Mouse (Mus musculus) neural tube, embryonic 15.5 days (tissue): ENCODE measurements at regions not wholly inside any gene's neighbourhood (a gene's known extent, or its start where the extent isn't known, plus 50 kb on each side); places are given as distances from the start of the nearest gene placed in this dataset.
"Not testable (repeated sequence)": the region's sequence is repeated elsewhere in the genome, so short reads cannot be mapped to it uniquely, and the experiment has no call there.

ENCODE experiments used
- ATAC-seq: fragments of 200-750 bp; cut with Nextera tagmentation; 2 replicates; pipeline ENCODE4 v1.8.0; 2017; ENCODE audit warnings: mild to moderate bottlenecking, moderate TSS enrichment, moderate library complexity; ENCODE audit not compliant: low FRiP score
- H3K27ac ChIP-seq: fragments of 300-500 bp; sonication (generic); replicated peaks from 2 replicates; pipeline ENCODE4 v1.5.1; 2015; ENCODE audit warnings: mild to moderate bottlenecking, inconsistent platforms
- H3K27me3 ChIP-seq: fragments of 300-500 bp; sonication (generic); replicated peaks from 2 replicates; pipeline ENCODE4 v1.6.1; 2015; ENCODE audit warnings: inconsistent platforms
- H3K36me3 ChIP-seq: fragments of 300-500 bp; sonication (generic); 2 replicates; pipeline ENCODE4 v1.6.1; 2015; ENCODE audit warnings: inconsistent platforms
- H3K4me1 ChIP-seq: fragments of 300-500 bp; sonication (generic); 2 replicates; pipeline ENCODE4 v1.6.1; 2015; ENCODE audit warnings: inconsistent platforms
- H3K4me2 ChIP-seq: fragments of 300-500 bp; sonication (generic); 2 replicates; pipeline ENCODE4 v1.6.1; 2015; ENCODE audit warnings: inconsistent platforms, mild to moderate bottlenecking, moderate library complexity
- H3K4me3 ChIP-seq: fragments of 300-500 bp; sonication (generic); replicated peaks from 2 replicates; pipeline ENCODE4 v1.5.1; 2015; ENCODE audit warnings: mild to moderate bottlenecking, inconsistent platforms
- H3K9ac ChIP-seq: fragments of 300-500 bp; sonication (generic); replicated peaks from 2 replicates; pipeline ENCODE4 v1.6.1; 2015; ENCODE audit warnings: mild to moderate bottlenecking, inconsistent platforms
- H3K9me3 ChIP-seq: fragments of 300-500 bp; sonication (generic); replicated peaks from 2 replicates; pipeline ENCODE4 v1.6.1; 2016; ENCODE audit warnings: inconsistent platforms
- WGBS: fragments of 180-500 bp; shearing (Covaris S2); methylation state at CpG from one replicate; pipeline ENCODE4 v1.1.7; 2015; ENCODE audit warnings: mixed read lengths; 5-methylcytosine and 5-hydroxymethylcytosine counted together

DNA sequence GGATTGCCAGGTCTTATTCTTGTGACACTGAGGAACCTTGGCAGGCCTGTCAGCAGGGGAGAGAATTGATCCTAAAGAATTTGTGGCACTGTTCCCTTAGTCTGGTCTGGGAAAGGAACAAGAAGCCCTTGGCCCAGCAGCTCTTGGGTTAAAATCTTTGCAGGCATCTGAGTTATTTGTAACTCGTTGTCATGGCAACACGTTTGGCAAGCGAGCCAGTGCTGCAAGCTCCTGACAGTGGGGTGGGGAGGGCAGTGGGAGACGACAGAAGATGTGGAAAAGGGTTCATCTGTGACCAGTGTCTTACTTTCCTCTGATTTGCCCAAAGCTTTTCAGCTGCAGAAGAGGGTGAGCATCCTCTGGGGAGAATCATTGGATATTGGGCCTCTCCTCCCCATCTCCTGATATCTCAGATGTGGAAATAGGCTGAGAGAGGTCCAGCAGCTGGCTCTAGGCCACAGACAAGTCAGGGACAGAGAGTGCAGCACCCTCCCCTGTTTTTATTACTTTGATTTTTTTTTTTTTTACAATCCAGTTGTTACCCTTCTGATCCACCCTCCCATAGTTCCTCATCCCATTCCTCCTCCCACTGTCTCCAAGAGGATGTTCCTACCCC, 92.4 kb upstream of the Huwe1 start:
- not testable (repeated sequence) for H3K36me3 ChIP-seq, H3K4me1 ChIP-seq, H3K9ac ChIP-seq, H3K27me3 ChIP-seq, H3K4me2 ChIP-seq, H3K4me3 ChIP-seq, H3K9me3 ChIP-seq, H3K27ac ChIP-seq
- WGBS = 16% methylated on average over 4 of the region's 4 CpGs
- peak; percentile 79 for ATAC-seq
